Mouse (Mus musculus): Measurements from ENCODE around the gene Ndufs3. TPM values are rescaled to one million over a fixed set of nuclear protein-coding genes. Genes with fewer than 3 reads are reported as not detected.

Ndufs3 gene
- polyA plus RNA-seq, 1 experiment from 2014 or later: 67.4 TPM

DNA sequence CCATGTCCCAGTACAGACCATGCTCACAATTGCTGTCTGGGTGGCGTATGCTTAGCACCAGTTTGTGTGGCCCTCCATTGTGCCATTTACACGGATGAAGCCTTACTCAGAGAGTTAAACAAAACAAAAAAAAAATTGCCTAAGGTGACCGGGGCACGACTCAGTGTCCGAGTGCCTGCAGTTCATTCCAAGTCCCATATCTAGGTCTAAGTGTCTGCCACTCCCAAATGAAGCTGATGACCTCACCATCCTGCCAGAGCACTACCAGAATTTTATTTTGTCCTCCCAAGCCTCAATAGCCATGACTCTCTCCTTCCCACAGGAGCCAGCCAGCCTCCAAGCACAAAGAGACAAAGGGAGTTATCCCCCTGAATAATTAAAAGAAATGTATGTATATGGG, 17.0 kb downstream of the Ndufs3 start:
- Histone ChIP-seq H3K4me3 (ENCODE audit: inconsistent target) (no peak overlapping the region), H3K36me3 (ENCODE audit: inconsistent target) (no peaks in the 10 kb centered on the region), H3K79me2 (ENCODE audit: inconsistent target) (no peaks in the 10 kb centered on the region), H3K27ac (no peak overlapping the region)
- 71% methylated on average over 5 of the region's 5 CpGs for WGBS (ENCODE audit: missing documents)

- 54% methylated on average over 6 of the region's 6 CpGs for WGBS (ENCODE audit: missing documents)
- Histone ChIP-seq H3K27ac (no peak overlapping the region), H3K79me2 (ENCODE audit: inconsistent target) (no peaks in the 10 kb centered on the region), H3K36me3 (ENCODE audit: inconsistent target) (no peaks in the 10 kb centered on the region), H3K4me3 (ENCODE audit: inconsistent target) (no peak overlapping the region)
Observed at GRCm38 (mm10) chr2:90886436-90886835, 18.2 kb downstream of the Ndufs3 start.

GRCm38 (mm10) chr2:90885218-90886041, 19.2 kb downstream of the Ndufs3 start, which contains the start of gene C1qtnf4:
C1qtnf4 (plus strand) TSS chr2:90885860.
- Histone ChIP-seq H3K79me2 (ENCODE audit: inconsistent target) (no peaks in the 10 kb centered on the region), H3K36me3 (ENCODE audit: inconsistent target) (no peaks in the 10 kb centered on the region), H3K4me3 (ENCODE audit: inconsistent target) (no peak within 1 kb of the TSS), H3K27ac (no peak within 1 kb of the TSS)
- WGBS (ENCODE audit: missing documents): 7% methylated on average over 39 of the region's 45 CpGs

- 85% methylated on average over 2 of the region's 2 CpGs for WGBS (ENCODE audit: missing documents)
- H3K27ac ChIP-seq: no peak overlapping the region
- H3K79me2 ChIP-seq (ENCODE audit: inconsistent target): no peaks in the 10 kb centered on the region
- no peak overlapping the region for H3K4me3 ChIP-seq (ENCODE audit: inconsistent target)
- H3K36me3 ChIP-seq (ENCODE audit: inconsistent target): no peaks in the 10 kb centered on the region
Observed at GRCm38 (mm10) chr2:90881824-90882223, 22.8 kb downstream of the Ndufs3 start.

DNA sequence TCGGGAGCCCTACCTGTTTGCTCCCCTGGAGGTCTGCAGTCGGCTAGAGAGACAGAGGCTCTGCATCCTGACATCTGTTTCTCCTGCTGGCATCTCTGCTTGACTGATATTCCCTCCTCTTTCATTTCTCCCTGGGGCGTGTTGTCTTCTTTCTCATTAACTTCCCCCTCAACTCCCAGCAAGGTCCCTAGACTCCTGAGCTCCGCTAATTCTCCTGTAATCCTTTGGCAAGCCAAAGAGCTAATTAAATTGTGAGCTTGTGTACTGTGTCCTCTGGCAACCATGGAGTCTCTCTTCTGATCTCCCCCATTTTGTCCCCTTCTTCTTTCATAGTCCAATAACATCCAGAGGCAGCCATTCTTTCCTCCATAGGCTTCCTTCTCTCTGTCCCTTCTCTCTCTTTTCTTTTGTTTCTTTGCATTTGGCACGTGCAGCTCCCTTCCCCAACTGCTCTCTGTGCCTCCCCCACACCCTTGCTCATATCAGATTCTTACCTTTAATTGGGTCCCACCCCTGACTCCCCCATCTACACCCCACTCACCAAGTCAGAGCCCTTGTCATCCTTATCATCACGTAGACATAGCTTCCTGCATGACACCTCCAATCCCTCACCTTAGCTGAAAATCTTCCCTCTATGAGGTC, 24.4 kb downstream of the Ndufs3 start:
- Histone ChIP-seq H3K4me3 (ENCODE audit: inconsistent target) (no peak overlapping the region), H3K27ac (no peak overlapping the region), H3K36me3 (ENCODE audit: inconsistent target) (no peaks in the 10 kb centered on the region), H3K79me2 (ENCODE audit: inconsistent target) (no peaks in the 10 kb centered on the region)
- WGBS (ENCODE audit: missing documents): 69% methylated on average over 5 of the region's 6 CpGs

DNA sequence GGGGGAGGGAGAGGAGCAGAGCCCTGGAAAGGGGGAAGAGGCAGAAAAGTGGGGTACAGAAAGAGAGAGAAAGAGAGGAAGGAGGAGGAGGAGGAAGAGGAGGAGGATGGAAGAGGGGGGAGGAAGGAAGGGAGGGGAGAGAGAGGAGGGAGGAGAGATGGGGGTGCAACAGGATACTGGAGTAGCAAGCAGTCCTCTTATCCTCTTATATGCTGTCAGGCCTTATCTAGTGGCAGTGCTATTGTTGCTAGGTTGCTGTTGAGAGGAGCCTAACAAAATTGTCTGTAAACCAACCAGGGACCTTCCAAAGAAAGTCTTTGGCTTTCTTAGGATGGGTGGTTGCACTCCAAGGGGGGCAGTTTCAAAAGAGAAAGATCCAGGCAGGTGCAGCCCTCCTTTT, 25.2 kb downstream of the Ndufs3 start:
- Histone ChIP-seq H3K79me2 (ENCODE audit: inconsistent target) (no peaks in the 10 kb centered on the region), H3K27ac (no peak overlapping the region), H3K36me3 (ENCODE audit: inconsistent target) (no peaks in the 10 kb centered on the region), H3K4me3 (ENCODE audit: inconsistent target) (no peak overlapping the region)

- Histone ChIP-seq H3K36me3 (ENCODE audit: inconsistent target) (no peaks in the 10 kb centered on the region), H3K4me3 (ENCODE audit: inconsistent target) (no peak overlapping the region), H3K79me2 (ENCODE audit: inconsistent target) (no peaks in the 10 kb centered on the region), H3K27ac (no peak overlapping the region)
- WGBS (ENCODE audit: missing documents): 66% methylated on average over 5 of the region's 5 CpGs
Observed at GRCm38 (mm10) chr2:90877584-90878259, 26.9 kb downstream of the Ndufs3 start.

DNA sequence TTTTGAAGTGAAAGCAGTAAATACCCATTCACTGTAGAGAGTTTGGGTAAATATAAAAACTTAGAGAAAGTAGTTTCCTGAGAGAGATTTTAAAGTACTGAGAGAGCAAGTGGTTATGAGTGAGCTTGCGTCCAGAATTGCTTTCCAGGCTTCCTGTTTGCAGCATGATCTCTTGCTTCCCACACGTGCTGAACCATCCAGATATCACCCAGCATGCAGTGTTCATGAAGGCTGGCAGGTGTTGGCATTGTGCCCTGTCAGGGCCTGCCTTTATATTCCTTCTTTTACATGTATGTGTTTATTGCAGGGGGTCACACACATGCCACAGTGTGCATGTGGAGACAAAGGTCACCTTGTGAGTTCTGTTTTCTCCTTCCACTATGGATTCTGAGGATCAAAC, 29.4 kb downstream of the Ndufs3 start:
- Histone ChIP-seq H3K79me2 (ENCODE audit: inconsistent target) (no peaks in the 10 kb centered on the region), H3K4me3 (ENCODE audit: inconsistent target) (no peak overlapping the region), H3K36me3 (ENCODE audit: inconsistent target) (no peaks in the 10 kb centered on the region), H3K27ac (no peak overlapping the region)
- WGBS (ENCODE audit: missing documents): 0% methylated on average over 1 of the region's 2 CpGs

DNA sequence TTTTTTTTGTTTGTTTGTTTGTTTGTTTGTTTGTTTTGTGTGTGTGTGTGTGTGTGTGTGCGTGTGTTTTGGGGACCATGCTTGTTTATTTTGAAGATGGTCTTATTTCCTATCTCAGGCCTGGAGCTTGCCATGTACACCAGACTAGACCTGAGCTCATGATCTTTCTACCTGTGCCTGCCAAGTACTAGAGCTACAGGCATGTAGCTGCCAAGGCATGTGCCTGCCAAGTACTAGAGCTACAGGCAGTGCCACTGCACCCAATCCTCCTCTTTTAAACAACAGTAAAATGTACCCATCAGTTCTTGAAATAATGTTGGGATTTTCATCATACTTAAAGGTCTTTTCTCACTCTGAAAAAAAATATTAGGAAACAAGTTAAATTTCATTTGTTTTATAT, 30.6 kb downstream of the Ndufs3 start:
- no peaks in the 10 kb centered on the region for H3K79me2 ChIP-seq (ENCODE audit: inconsistent target)

GRCm38 (mm10) chr2:90871180-90871961, 33.3 kb downstream of the Ndufs3 start:
- 0 out of 2 replicates have a peak, but pooled peaks cover under 1% of the 10 kb centered on the region for H3K36me3 ChIP-seq (ENCODE audit: inconsistent target)
- 68% methylated on average over 8 of the region's 8 CpGs for WGBS (ENCODE audit: missing documents)
- H3K27ac ChIP-seq: no peak overlapping the region
- H3K79me2 ChIP-seq (ENCODE audit: inconsistent target): no peaks in the 10 kb centered on the region
- H3K4me3 ChIP-seq (ENCODE audit: inconsistent target): no peak overlapping the region

More for the DNA sequence above, 30.6 kb downstream of the Ndufs3 start:
- H3K27ac ChIP-seq: no peak overlapping the region
- no peaks in the 10 kb centered on the region for H3K36me3 ChIP-seq (ENCODE audit: inconsistent target)
- H3K4me3 ChIP-seq (ENCODE audit: inconsistent target): no peak overlapping the region
- 100% methylated on average over 1 of the region's 1 CpGs for WGBS (ENCODE audit: missing documents)

DNA sequence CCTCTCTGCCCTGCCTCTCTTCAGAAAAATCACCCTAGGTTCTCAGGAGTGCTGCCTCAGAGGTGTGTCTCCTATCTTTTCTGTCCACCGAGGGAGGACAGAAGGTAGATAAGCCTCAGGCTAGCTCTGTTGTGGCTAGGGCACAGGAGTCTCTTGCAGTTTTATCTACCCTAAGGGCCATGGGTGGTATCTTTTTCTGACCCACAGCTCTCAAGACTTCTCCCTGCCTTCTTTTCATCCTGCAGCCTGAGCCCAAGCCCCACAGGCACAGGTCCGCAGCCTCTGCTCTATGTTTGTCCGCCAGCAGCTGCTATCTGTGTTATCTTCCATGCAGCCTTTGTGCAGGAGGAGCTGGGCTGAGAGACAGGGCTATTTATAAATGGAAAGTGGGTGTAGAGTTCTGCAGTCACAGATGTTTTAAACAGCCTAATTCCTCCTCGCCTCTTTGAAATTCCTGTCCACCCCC, 34.5 kb downstream of the Ndufs3 start:
- 73% methylated on average over 4 of the region's 4 CpGs for WGBS (ENCODE audit: missing documents)
- no peak overlapping the region for H3K4me3 ChIP-seq (ENCODE audit: inconsistent target)
- no peak overlapping the region for H3K27ac ChIP-seq
- H3K36me3 ChIP-seq (ENCODE audit: inconsistent target): peaks cover 11% of the 10 kb centered on the region
- no peaks in the 10 kb centered on the region for H3K79me2 ChIP-seq (ENCODE audit: inconsistent target)

DNA sequence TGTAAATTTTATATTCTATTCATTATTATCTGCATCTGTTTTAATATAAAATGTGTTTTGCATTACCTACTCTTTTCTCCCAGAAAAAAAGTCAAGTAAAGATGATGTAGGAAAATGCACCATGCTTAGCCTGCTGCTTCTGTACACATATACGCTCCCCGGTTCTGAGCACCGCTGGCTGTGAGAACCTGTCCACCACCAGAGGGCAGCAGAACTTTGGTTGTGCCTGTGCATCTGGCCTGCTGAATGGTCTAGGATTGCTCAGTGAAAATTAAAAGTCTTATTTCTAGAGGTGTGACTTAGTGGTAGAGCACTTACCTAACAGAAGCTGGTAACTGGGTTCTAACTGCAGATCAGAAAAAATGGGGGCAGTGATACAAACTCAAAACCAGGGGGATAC, 38.1 kb downstream of the Ndufs3 start:
- Histone ChIP-seq H3K36me3 (ENCODE audit: inconsistent target) (peaks cover 42% of the 10 kb centered on the region), H3K4me3 (ENCODE audit: inconsistent target) (no peak overlapping the region), H3K27ac (no peak overlapping the region), H3K79me2 (ENCODE audit: inconsistent target) (no peaks in the 10 kb centered on the region)
- 48% methylated on average over 3 of the region's 3 CpGs for WGBS (ENCODE audit: missing documents)

- no peaks in the 10 kb centered on the region for H3K79me2 ChIP-seq (ENCODE audit: inconsistent target)
- H3K27ac ChIP-seq: no peak overlapping the region
- H3K4me3 ChIP-seq (ENCODE audit: inconsistent target): no peak overlapping the region
- peaks cover 64% of the 10 kb centered on the region for H3K36me3 ChIP-seq (ENCODE audit: inconsistent target)
Observed at GRCm38 (mm10) chr2:90864184-90864583, 40.4 kb downstream of the Ndufs3 start.

DNA sequence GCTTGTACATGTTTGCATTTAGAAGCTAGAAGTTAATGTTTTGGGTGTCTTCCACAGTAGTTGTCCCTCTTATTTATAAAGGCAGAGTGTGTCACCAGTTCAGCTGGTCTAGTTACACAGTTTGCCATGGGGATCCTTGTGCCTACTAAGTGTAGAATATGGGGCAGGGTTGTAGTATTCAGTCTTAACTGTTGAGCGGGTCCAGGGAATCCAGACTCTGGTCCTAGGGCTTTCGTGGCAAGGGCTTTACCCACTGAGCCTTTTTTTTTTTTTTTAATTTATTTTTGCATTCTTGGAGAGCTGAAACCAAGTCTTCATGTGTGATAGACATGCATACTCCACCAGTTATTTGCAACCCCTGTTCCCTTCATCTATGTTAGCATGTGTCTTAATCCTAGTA, 43.1 kb downstream of the Ndufs3 start:
- WGBS (ENCODE audit: missing documents): 92% methylated on average over 2 of the region's 2 CpGs
- Histone ChIP-seq H3K4me3 (ENCODE audit: inconsistent target) (no peak overlapping the region), H3K36me3 (ENCODE audit: inconsistent target) (peaks cover 78% of the 10 kb centered on the region), H3K79me2 (ENCODE audit: inconsistent target) (no peaks in the 10 kb centered on the region), H3K27ac (no peak overlapping the region)
